Mouse (Mus musculus) CD4-positive helper T cell, adult 2 months (primary cell): ENCODE measurements around the gene Prkcd.
A peak's percentile ranks its signal among the peaks of the same experiment; 100 is the strongest.
"Not testable (repeated sequence)": the region's sequence is repeated elsewhere in the genome, so short reads cannot be mapped to it uniquely, and the experiment has no call there.

Source experiments
- DNase-seq: peaks from one replicate; pipeline ENCODE4 v3.0.0-alpha.2; 2012; ENCODE audit warnings: low read depth, missing footprints, low spot score

Prkcd gene

GRCm38 (mm10) chr14:30608176-30608575 is 17.8 kb downstream of the Prkcd start:
- no peak for DNase-seq

- no peak for DNase-seq
These were observed 18.3 kb downstream of the Prkcd start for GRCm38 (mm10) chr14:30607696-30608095.

GRCm38 (mm10) chr14:30606817-30607216 is 19.2 kb downstream of the Prkcd start:
- no peak for DNase-seq

GRCm38 (mm10) chr14:30597142-30597541 is 28.9 kb downstream of the Prkcd start:
- no peak for DNase-seq

GRCm38 (mm10) chr14:30596407-30596806 is 29.6 kb downstream of the Prkcd start:
- DNase-seq, result no peak

- no peak for DNase-seq
These were observed 30.3 kb downstream of the Prkcd start for GRCm38 (mm10) chr14:30595576-30596313.

- no peak for DNase-seq
These were observed 31.8 kb downstream of the Prkcd start for GRCm38 (mm10) chr14:30594092-30594695.

- DNase-seq, result no peak
These were observed 32.5 kb downstream of the Prkcd start for GRCm38 (mm10) chr14:30593279-30594091.

- peak; percentile 57 for DNase-seq
These were observed 34.6 kb downstream of the Prkcd start for GRCm38 (mm10) chr14:30591417-30591816.

- no peak for DNase-seq
These were observed 35.1 kb downstream of the Prkcd start for GRCm38 (mm10) chr14:30590918-30591317.

- DNase-seq, result no peak
These were observed 35.9 kb downstream of the Prkcd start for GRCm38 (mm10) chr14:30590041-30590645.

GRCm38 (mm10) chr14:30586780-30587461 is 39.1 kb downstream of the Prkcd start:
- DNase-seq, result no peak

GRCm38 (mm10) chr14:30585323-30585722 is 40.7 kb downstream of the Prkcd start:
- DNase-seq, result no peak

GRCm38 (mm10) chr14:30584497-30585251 is 41.3 kb downstream of the Prkcd start:
- DNase-seq, result no peak

GRCm38 (mm10) chr14:30584077-30584476 is 41.9 kb downstream of the Prkcd start:
- no peak for DNase-seq

GRCm38 (mm10) chr14:30581238-30581637 is 44.8 kb downstream of the Prkcd start:
- no peak for DNase-seq

- no peak for DNase-seq
These were observed 46.1 kb downstream of the Prkcd start for GRCm38 (mm10) chr14:30579882-30580281.

- peak; percentile 29 for DNase-seq
These were observed 46.8 kb downstream of the Prkcd start for GRCm38 (mm10) chr14:30579180-30579579.

GRCm38 (mm10) chr14:30577303-30578062 is 48.5 kb downstream of the Prkcd start:
- DNase-seq, result not testable (repeated sequence)

- no peak for DNase-seq
These were observed 49.8 kb downstream of the Prkcd start for GRCm38 (mm10) chr14:30576260-30576659.
